Mouse (Mus musculus): Measurements from ENCODE around the gene Iqgap3.

- no peak for TF ChIP-seq GATA1 (IDR thresholded peaks at IDR 0.05; ENCODE audit: borderline replicate concordance, low read length)
- no peak for TF ChIP-seq FLI1 (IDR thresholded peaks at IDR 0.05; ENCODE audit: low read length)
These were observed 82.1 kb downstream of the Iqgap3 start for GRCm38 (mm10) chr3:88163847-88164246.
